Mouse (Mus musculus): ENCODE data around the gene Wfdc9. TPM values are rescaled to one million over a fixed set of nuclear protein-coding genes. Genes with fewer than 3 reads are reported as not detected.

The Wfdc9 gene
- polyA plus RNA-seq (2012; rRNA removed), result not detected in 2 replicates

DNA sequence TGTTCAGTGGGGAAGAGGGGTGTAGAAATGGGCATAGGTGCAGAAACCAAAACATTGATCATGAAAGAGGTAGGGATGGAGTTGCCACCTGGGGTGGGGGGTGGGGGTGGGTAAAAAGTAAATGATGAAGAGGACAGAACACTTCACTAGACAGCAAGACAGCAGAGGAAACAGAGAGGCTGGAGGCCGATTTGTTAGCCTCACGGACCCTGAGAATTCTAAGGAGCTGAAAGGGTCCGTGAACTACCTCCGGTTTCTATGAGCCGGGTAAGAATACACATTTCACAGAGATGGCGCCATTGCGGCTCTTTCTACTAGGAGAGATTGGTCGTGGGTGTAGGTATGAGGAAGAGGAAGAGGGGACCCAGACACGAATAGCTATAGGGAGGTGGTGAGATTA lies at the start of gene Wfdc9:
Wfdc9 (minus strand) TSS at position 101 of the 400 bp plus-strand sequence.

DNA sequence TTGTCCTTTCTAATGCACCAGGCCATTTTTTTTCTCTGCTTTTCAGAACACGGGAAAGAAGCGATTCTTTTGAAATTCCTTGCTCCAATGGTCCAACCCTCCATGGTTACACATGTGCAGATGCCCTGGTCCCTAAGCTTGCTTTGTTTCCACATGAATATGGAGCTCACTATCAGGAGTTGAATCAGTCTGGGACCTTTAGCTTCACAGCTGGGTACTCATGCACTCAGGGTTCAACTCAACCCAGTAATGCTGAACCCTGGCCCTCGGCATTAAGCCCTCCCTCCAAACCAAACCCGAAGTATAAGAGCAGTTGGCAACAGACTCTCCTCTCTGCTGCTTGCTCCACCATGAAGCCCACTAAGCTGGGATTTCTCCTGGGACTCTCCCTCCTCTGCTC lies 41.8 kb upstream of the Wfdc9 start, which contains the start of gene Spint4:
Spint4 (plus strand) TSS at position 301 of the 400 bp plus-strand sequence.

DNA sequence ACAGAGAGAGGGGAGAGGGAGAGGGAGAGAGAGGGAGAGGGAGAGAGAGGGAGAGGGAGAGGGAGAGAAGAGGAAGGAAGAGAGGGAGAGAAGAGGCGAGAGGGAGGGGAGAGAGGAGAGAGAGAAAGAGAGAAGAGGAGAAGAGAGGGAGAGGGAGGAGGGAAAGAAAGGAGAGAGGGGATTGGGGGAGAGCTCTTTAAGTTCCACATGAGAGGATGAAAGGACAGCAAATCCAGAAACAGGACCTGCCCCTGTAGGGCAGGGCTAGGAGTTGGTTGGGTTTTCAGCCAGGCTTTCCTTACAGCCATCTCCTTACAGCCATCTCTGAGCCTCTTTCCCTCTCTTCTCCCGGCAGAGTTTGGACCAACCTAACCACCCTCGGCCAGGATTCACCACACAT lies 28.4 kb upstream of the Wfdc9 start, which contains the start of gene Wfdc13:
Wfdc13 (plus strand) TSS at position 301 of the 400 bp plus-strand sequence.

DNA sequence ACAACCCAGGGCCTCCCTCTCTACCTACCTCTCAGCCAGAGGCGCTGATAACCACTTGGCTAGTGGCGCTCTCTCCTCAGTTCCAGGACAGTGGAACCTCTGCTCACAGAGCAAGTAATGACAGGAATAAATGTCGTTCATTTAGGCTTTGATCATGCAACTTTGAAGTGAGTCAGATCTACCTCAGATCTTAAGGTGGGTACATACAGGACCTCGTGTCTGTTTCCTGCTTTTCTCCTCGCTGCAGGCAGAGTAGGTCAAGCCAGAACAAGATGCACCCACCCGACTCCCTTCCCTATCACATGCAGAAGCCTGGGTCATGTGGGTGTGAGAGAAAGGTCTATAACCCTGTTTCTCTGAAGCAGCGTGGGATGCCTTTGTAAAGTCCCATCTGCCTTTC lies 17.6 kb upstream of the Wfdc9 start, which contains the start of gene Wfdc11:
Wfdc11 (minus strand) TSS at position 101 of the 400 bp plus-strand sequence.

DNA sequence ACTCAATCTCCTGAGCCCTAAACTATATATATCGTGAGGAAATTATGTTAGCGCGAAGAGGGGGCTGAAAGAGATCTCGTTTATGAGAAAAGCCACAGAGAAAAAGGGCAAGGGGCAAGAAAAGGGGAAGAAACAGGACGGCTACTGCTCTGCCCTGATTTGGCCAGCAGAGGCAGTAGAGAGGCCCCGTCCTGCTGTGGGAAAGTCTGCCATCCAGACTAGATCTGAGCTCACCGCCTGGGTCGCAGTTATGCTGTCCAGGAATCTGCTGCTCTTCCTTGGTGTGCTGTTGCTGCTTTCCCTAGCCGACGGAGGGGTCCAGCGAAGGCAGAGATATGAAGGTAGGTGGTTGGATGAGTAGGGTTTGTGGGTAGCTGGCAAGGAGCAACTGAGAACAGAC lies 525 bp downstream of the Wfdc9 start, which contains the start of gene Wfdc10:
Wfdc10 (plus strand) TSS at position 189 of the 400 bp plus-strand sequence.

DNA sequence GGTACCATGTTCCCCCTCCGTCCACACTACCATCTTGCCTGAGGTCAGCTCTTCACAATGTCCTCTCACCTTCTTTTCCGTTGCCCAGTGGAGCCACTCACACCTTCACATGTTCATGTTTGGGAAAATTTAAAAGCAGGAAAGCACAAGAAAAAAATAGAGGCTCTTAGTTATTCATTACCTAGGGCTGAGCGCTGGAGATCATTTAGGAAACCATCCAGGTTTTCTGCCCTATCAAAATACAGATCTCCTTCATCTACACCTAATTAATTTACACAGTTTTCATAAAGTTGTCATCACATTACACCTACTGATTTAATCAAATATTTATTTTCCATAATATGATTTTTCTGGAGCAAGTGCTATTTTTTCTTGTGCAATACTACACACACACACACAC lies 17.7 kb downstream of the Wfdc9 start, which contains the start of gene Wfdc16:
Wfdc16 (minus strand) TSS at position 101 of the 400 bp plus-strand sequence.

DNA sequence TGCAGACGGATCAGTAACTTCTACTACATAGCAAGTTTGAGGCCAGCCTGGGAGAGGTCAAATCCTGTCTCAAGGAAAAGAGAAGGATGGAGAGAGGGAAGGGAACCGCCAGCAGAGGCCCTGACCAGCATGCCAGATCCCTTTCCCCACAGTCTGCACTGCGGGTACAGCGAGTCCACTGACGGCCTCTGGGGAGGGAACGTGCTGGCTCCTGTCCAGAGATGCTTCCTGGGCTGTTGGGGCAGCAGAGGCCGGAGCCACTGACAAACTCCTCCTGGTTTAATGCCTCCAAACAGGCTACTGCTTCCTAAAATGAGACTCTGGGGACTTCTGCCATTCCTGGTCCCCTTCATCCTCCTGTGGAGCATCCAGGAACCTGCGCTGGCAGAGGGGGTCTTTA lies 42.9 kb downstream of the Wfdc9 start, which contains the start of the genes Wfdc6b and Wfdc8:
Wfdc6b (plus strand) TSS at position 52 of the 400 bp plus-strand sequence.
Wfdc8 (minus strand) TSS at position 156 of the 400 bp plus-strand sequence.

Other genes starting within 250 kb of the Wfdc9 start
- gene Sdc4, start 212.7 kb downstream of the Wfdc9 start, polyA plus RNA-seq (2012; rRNA removed), result 7.6 and 10.2 TPM in 2 replicates
- 38.9 and 39.1 TPM in 2 replicates for gene Sys1, start 199.6 kb downstream of the Wfdc9 start, polyA plus RNA-seq (2012; rRNA removed)
- 6.1 and 9.4 TPM in 2 replicates for gene Gm20458, start 195.6 kb downstream of the Wfdc9 start, polyA plus RNA-seq (2012; rRNA removed)
- not detected in 2 replicates for gene Trp53tg5, start 182.9 kb downstream of the Wfdc9 start, polyA plus RNA-seq (2012; rRNA removed)
- gene Dbndd2, start 170.5 kb downstream of the Wfdc9 start, polyA plus RNA-seq (2012; rRNA removed), result 3.9 and 4.5 TPM in 2 replicates
- gene Pigt, start 159.1 kb downstream of the Wfdc9 start, polyA plus RNA-seq (2012; rRNA removed), result 46.1 and 59.7 TPM in 2 replicates
- 20.7 and 21.6 TPM in 2 replicates for gene Wfdc2, start 94.2 kb downstream of the Wfdc9 start, polyA plus RNA-seq (2012; rRNA removed)
- not detected in 2 replicates for gene Spint3, start 83.1 kb downstream of the Wfdc9 start, polyA plus RNA-seq (2012; rRNA removed)
- 0.06 TPM in 1 of 2 replicates, not detected in the other for gene Wfdc6a, start 71.1 kb downstream of the Wfdc9 start, polyA plus RNA-seq (2012; rRNA removed)
- gene Eppin, start 63.0 kb downstream of the Wfdc9 start, polyA plus RNA-seq (2012; rRNA removed), result 0.09 TPM in 1 of 2 replicates, not detected in the other
- not detected in 2 replicates for gene Wfdc6b, start 43.1 kb downstream of the Wfdc9 start, polyA plus RNA-seq (2012; rRNA removed)
- gene Wfdc8, start 43.0 kb downstream of the Wfdc9 start, polyA plus RNA-seq (2012; rRNA removed), result not detected in 2 replicates
- not detected in 2 replicates for gene Wfdc16, start 17.8 kb downstream of the Wfdc9 start, polyA plus RNA-seq (2012; rRNA removed)
- 0.30 and 0.42 TPM in 2 replicates for gene Wfdc10, start 537 bp downstream of the Wfdc9 start, polyA plus RNA-seq (2012; rRNA removed)
- not detected in 2 replicates for gene Wfdc11, start 17.5 kb upstream of the Wfdc9 start, polyA plus RNA-seq (2012; rRNA removed)
- 0.06 and 0.20 TPM in 2 replicates for gene Wfdc13, start 28.5 kb upstream of the Wfdc9 start, polyA plus RNA-seq (2012; rRNA removed)
- gene Spint4, start 41.9 kb upstream of the Wfdc9 start, polyA plus RNA-seq (2012; rRNA removed), result not detected in 2 replicates
- not detected in 2 replicates for gene Spint5, start 58.7 kb upstream of the Wfdc9 start, polyA plus RNA-seq (2012; rRNA removed)
- gene Wfdc3, start 89.3 kb upstream of the Wfdc9 start, polyA plus RNA-seq (2012; rRNA removed), result 0.35 and 0.89 TPM in 2 replicates
- gene Dnttip1, start 89.4 kb upstream of the Wfdc9 start, polyA plus RNA-seq (2012; rRNA removed), result 62.3 and 91.0 TPM in 2 replicates
- gene Ube2c, start 113.3 kb upstream of the Wfdc9 start, polyA plus RNA-seq (2012; rRNA removed), result 340 and 341 TPM in 2 replicates
- 1.6 and 29.6 TPM in 2 replicates for gene Tnnc2, start 123.4 kb upstream of the Wfdc9 start, polyA plus RNA-seq (2012; rRNA removed)
- 9.0 and 10.5 TPM in 2 replicates for gene Snx21, start 129.2 kb upstream of the Wfdc9 start, polyA plus RNA-seq (2012; rRNA removed)
- gene Acot8, start 148.3 kb upstream of the Wfdc9 start, polyA plus RNA-seq (2012; rRNA removed), result 19.5 and 26.6 TPM in 2 replicates
- gene Zswim3, start 148.5 kb upstream of the Wfdc9 start, polyA plus RNA-seq (2012; rRNA removed), result 4.5 and 6.2 TPM in 2 replicates
- 6.0 and 9.0 TPM in 2 replicates for gene Zswim1, start 166.1 kb upstream of the Wfdc9 start, polyA plus RNA-seq (2012; rRNA removed)
- 0.35 TPM in 1 of 2 replicates, not detected in the other for gene Spata25, start 172.0 kb upstream of the Wfdc9 start, polyA plus RNA-seq (2012; rRNA removed)
- gene Ctsa, start 176.3 kb upstream of the Wfdc9 start, polyA plus RNA-seq (2012; rRNA removed), result 69.6 and 100 TPM in 2 replicates
- gene Neurl2, start 176.9 kb upstream of the Wfdc9 start, polyA plus RNA-seq (2012; rRNA removed), result 5.9 and 6.0 TPM in 2 replicates
- gene Pltp, start 201.1 kb upstream of the Wfdc9 start, polyA plus RNA-seq (2012; rRNA removed), result 42.5 and 58.0 TPM in 2 replicates
- 40.0 and 53.1 TPM in 2 replicates for gene Pcif1, start 222.7 kb upstream of the Wfdc9 start, polyA plus RNA-seq (2012; rRNA removed)

Measured in central nervous system, embryonic 11.5 days (tissue).